Mouse (Mus musculus) embryo, embryonic 10 days (tissue): ENCODE results near the gene Hydin.

ENCODE experiments used
- DNase-seq: peaks from one replicate; pipeline ENCODE4 v3.0.0-alpha.2; 2015; ENCODE audit warnings: low spot score

Hydin gene

GRCm38 (mm10) chr8:110444276-110444675 lies 177.5 kb downstream of the Hydin start:
- no peak for DNase-seq

- DNase-seq, result no peak
These were observed 183.7 kb downstream of the Hydin start for GRCm38 (mm10) chr8:110450463-110450862.

- no peak for DNase-seq
These were observed 187.7 kb downstream of the Hydin start for GRCm38 (mm10) chr8:110454466-110454865.

- no peak for DNase-seq
These were observed 190.6 kb downstream of the Hydin start for GRCm38 (mm10) chr8:110457424-110457823.

- DNase-seq, result no peak
These were observed 195.9 kb downstream of the Hydin start for GRCm38 (mm10) chr8:110462627-110463208.

- DNase-seq, result no peak
These were observed 197.1 kb downstream of the Hydin start for GRCm38 (mm10) chr8:110463773-110464460.

- DNase-seq, result no peak
These were observed 198.8 kb downstream of the Hydin start for GRCm38 (mm10) chr8:110465606-110466005.

- DNase-seq, result no peak
These were observed 210.5 kb downstream of the Hydin start for GRCm38 (mm10) chr8:110477256-110477655.

GRCm38 (mm10) chr8:110478576-110478975 lies 211.8 kb downstream of the Hydin start:
- DNase-seq, result peak; percentile 48

- DNase-seq, result peak; percentile 40
These were observed 212.6 kb downstream of the Hydin start for GRCm38 (mm10) chr8:110479401-110479800.

GRCm38 (mm10) chr8:110482275-110482674 lies 215.5 kb downstream of the Hydin start:
- peak; percentile 9 for DNase-seq

- DNase-seq, result no peak
These were observed 218.5 kb downstream of the Hydin start for GRCm38 (mm10) chr8:110485234-110485633.

GRCm38 (mm10) chr8:110486020-110486419 lies 219.2 kb downstream of the Hydin start:
- DNase-seq, result no peak

- no peak for DNase-seq
These were observed 220.9 kb downstream of the Hydin start for GRCm38 (mm10) chr8:110487644-110488043.

GRCm38 (mm10) chr8:110489344-110489743 lies 222.6 kb downstream of the Hydin start:
- DNase-seq, result peak; percentile 32

GRCm38 (mm10) chr8:110491118-110491517 lies 224.3 kb downstream of the Hydin start:
- no peak for DNase-seq

- no peak for DNase-seq
These were observed 229.5 kb downstream of the Hydin start for GRCm38 (mm10) chr8:110496286-110496685.

GRCm38 (mm10) chr8:110500253-110500652 lies 233.5 kb downstream of the Hydin start:
- peak; percentile 45 for DNase-seq

- no peak for DNase-seq
These were observed 233.9 kb downstream of the Hydin start for GRCm38 (mm10) chr8:110500661-110501060.

- DNase-seq, result no peak
These were observed 234.6 kb downstream of the Hydin start for GRCm38 (mm10) chr8:110501330-110501729.

- DNase-seq, result no peak
These were observed 236.1 kb downstream of the Hydin start for GRCm38 (mm10) chr8:110502880-110503279.

GRCm38 (mm10) chr8:110508766-110509165 lies 242.0 kb downstream of the Hydin start:
- no peak for DNase-seq

GRCm38 (mm10) chr8:110519790-110520189 lies 253.0 kb downstream of the Hydin start:
- DNase-seq, result no peak

GRCm38 (mm10) chr8:110521851-110522250 lies 255.1 kb downstream of the Hydin start:
- no peak for DNase-seq
